Comparison of ENCODE assay signal across 29 mouse cellular contexts in genomic region chr15:12373496-12373895, GRCm38 (mm10). TPM values are rescaled to one million over a fixed set of nuclear protein-coding genes. Genes with fewer than 3 reads are reported as not detected.
DNase-seq lines count a peak whose midpoint lies in the region; TF ChIP-seq lines count a peak whose summit lies in the region.
"Had no signal": no experiment of that assay in that cellular context is flagged by ENCODE, and none has a peak within 500 bp of the region (broad histone marks: within the 10 kb centered on the region; RNA-seq: fewer than 3 reads in every experiment).

No protein-coding gene starts in this region.

- no peaks in the 10 kb centered on the region for H3K36me3 ChIP-seq in kidney, adult 2 months (ENCODE audit: control insufficient read depth, insufficient read depth, low read length)
- H3K36me3 ChIP-seq: forebrain, embryonic 12.5 days; hindbrain, embryonic 13.5 days; lung, embryonic 15.5 days; neural tube, embryonic 15.5 days had no signal

- H3K27ac ChIP-seq in kidney, adult 2 months (ENCODE audit: insufficient read depth, low read depth, low read length): no peak overlapping the region
- H3K27ac ChIP-seq: embryonic facial prominence, embryonic 15.5 days; forebrain, embryonic 12.5 days; heart, embryonic 10.5 days; heart, embryonic 15.5 days; hindbrain, embryonic 13.5 days; limb, embryonic 13.5 days; lung, embryonic 15.5 days; midbrain, embryonic 13.5 days; neural tube, embryonic 15.5 days; stomach, embryonic 15.5 days had no signal

- no peak overlapping the region for H3K4me3 ChIP-seq in kidney, adult 2 months (ENCODE audit: insufficient read depth, low read depth, low read length)
- H3K4me3 ChIP-seq: embryonic facial prominence, embryonic 15.5 days; forebrain, embryonic 12.5 days; heart, embryonic 10.5 days; heart, embryonic 15.5 days; hindbrain, embryonic 13.5 days; limb, embryonic 13.5 days; lung, embryonic 15.5 days; megakaryocyte, embryonic 14.5 days; midbrain, embryonic 13.5 days; neural tube, embryonic 15.5 days; stomach, embryonic 15.5 days had no signal

- TF ChIP-seq CTCF in kidney, adult 2 months (conservative IDR thresholded peaks at IDR 0.05; ENCODE audit: insufficient read depth, insufficient read length, low read depth, low read length): no peak

- H3K4me1 ChIP-seq in kidney, adult 2 months (ENCODE audit: control insufficient read depth, insufficient read depth, low read length): peaks cover 17% of the 10 kb centered on the region; the same call in 1 of the 2 replicates

- peak; percentile 25 for DNase-seq in kidney, adult 2 months
- no peak for DNase-seq in kidney, adult 8-10 months
- peak; percentile 29 for DNase-seq in left cerebral cortex, postnatal 4 days
- DNase-seq in left cerebral cortex, adult 18-20 months (ENCODE audit: low spot score in 2 of 2): no peak
- DNase-seq in kidney, postnatal 14 days: peak; percentile 30
- DNase-seq in adipocyte (ENCODE audit: low spot score): no peak
- DNase-seq: adrenal gland, postnatal 14 days; B cell, adult 2 months; cerebellum, adult 11 months; cerebellum, adult 9-11 months; forebrain, postnatal 0 days; gastrocnemius, postnatal 14 days; layer of hippocampus, adult 9-11 months; right cerebral cortex, postnatal 14 days had no signal

- TF ChIP-seq POLR2A in kidney, adult 2 months (IDR thresholded peaks at IDR 0.05; ENCODE audit: low read depth, low read length): no peak

- H3K27me3 ChIP-seq in kidney, adult 2 months (replicated peaks; ENCODE audit: control insufficient read depth, insufficient read depth, low read length): no peaks in the 10 kb centered on the region
- H3K27me3 ChIP-seq: CH12.LX; embryonic facial prominence, embryonic 15.5 days; heart, embryonic 15.5 days; lung, embryonic 15.5 days; stomach, embryonic 15.5 days had no signal

- intact Hi-C loops in left cerebral cortex, postnatal 4 days (cut with DNase I): loop anchor here (5.0 kb wide), 1 partner anchor 419 kb away; no protein-coding TSS in a partner anchor

- 55% methylated on average over 14 of the region's 14 CpGs for WGBS in kidney, adult 2 months

RNA-seq across cellular contexts. Expression of gene 1810049J17Rik, which starts 51.8 kb away (rescaled TPM):
- polyA plus RNA-seq in kidney, adult 2 months (2012; rRNA removed): not detected in 2 replicates
- total RNA-seq in left cerebral cortex, postnatal 4 days (2021): not detected
- under 1 TPM in 1 of 2 experiments, not detected in 1; 0.87 TPM for total RNA-seq in left cerebral cortex, adult 18-20 months (2021)
- total RNA-seq: forebrain, postnatal 0 days; gastrocnemius, postnatal 14 days; granulocyte monocyte progenitor cell, adult 5-6 weeks; monocyte, adult 5-6 weeks had no signal
- polyA plus RNA-seq: forebrain, embryonic 12.5 days; heart, embryonic 10.5 days; heart, embryonic 15.5 days; hindbrain, embryonic 13.5 days; neural tube, embryonic 15.5 days; small intestine, adult 2 months had no signal

RNA-seq across cellular contexts. Expression of gene Golph3, which starts 52.2 kb away (rescaled TPM):
- polyA plus RNA-seq in kidney, adult 2 months (2012; rRNA removed): 70.9 and 73.6 TPM in 2 replicates
- total RNA-seq in left cerebral cortex, postnatal 4 days (2021): 10 to 100 TPM; 62.9 to 67.9 TPM
- total RNA-seq in left cerebral cortex, adult 18-20 months (2021): 100 to 1,000 TPM; 105 TPM

Comparison
In these comparisons a context has a peak if more than half of its experiments do, and no peak if none do; other contexts are left out.
1. DNase-seq: peak in kidney, adult 2 months (single experiment), left cerebral cortex, postnatal 4 days (single experiment) and kidney, postnatal 14 days (single experiment); none in kidney, adult 8-10 months (0 of 2), left cerebral cortex, adult 18-20 months (0 of 2) and adipocyte (single experiment).